Mouse (Mus musculus) forebrain, embryonic 15.5 days (tissue): ENCODE measurements around the gene Wrap53. TPM values are rescaled to one million over a fixed set of nuclear protein-coding genes. Genes with fewer than 3 reads are reported as not detected.

ENCODE experiments used
- ATAC-seq: fragments of 200-750 bp; cut with Nextera tagmentation; replicated peaks from 2 replicates; pipeline ENCODE4 v1.8.0; 2017; ENCODE audit warnings: mild to moderate bottlenecking, moderate TSS enrichment, moderate library complexity
- H3K27ac ChIP-seq: fragments of 300-500 bp; sonication (generic); replicated peaks from 2 replicates; pipeline ENCODE4 v1.5.1; 2015; ENCODE audit warnings: mild to moderate bottlenecking, inconsistent platforms
- H3K27me3 ChIP-seq: fragments of 300-500 bp; sonication (generic); 2 replicates; pipeline ENCODE4 v1.6.1; 2015; ENCODE audit warnings: inconsistent platforms
- H3K36me3 ChIP-seq: fragments of 300-500 bp; sonication (generic); 2 replicates; pipeline ENCODE4 v1.6.1; 2015; ENCODE audit warnings: mild to moderate bottlenecking, inconsistent platforms
- H3K4me1 ChIP-seq: fragments of 300-500 bp; sonication (generic); 2 replicates; pipeline ENCODE4 v1.6.1; 2015; ENCODE audit warnings: inconsistent platforms
- H3K4me2 ChIP-seq: fragments of 300-500 bp; sonication (generic); replicated peaks from 2 replicates; pipeline ENCODE4 v1.6.1; 2015; ENCODE audit warnings: mild to moderate bottlenecking, inconsistent platforms
- H3K4me3 ChIP-seq: fragments of 300-500 bp; sonication (generic); 2 replicates; pipeline ENCODE4 v1.5.1; 2015; ENCODE audit warnings: mild to moderate bottlenecking, inconsistent platforms
- H3K9ac ChIP-seq: fragments of 300-500 bp; sonication (generic); replicated peaks from 2 replicates; pipeline ENCODE4 v1.6.1; 2015; ENCODE audit warnings: mild to moderate bottlenecking, inconsistent platforms
- H3K9me3 ChIP-seq: fragments of 300-500 bp; sonication (generic); 2 replicates; pipeline ENCODE4 v1.6.1; 2016; ENCODE audit warnings: inconsistent platforms
- WGBS: fragments of 180-500 bp; shearing (Covaris S2); methylation state at CpG from one replicate; pipeline ENCODE4 v1.1.7; 2015; ENCODE audit warnings: mixed read lengths; 5-methylcytosine and 5-hydroxymethylcytosine counted together
- polyA plus RNA-seq: library from polyadenylated mRNA; unstranded; fragments of >200 nt; fragmentation: Nextera tagmentation; extraction: Ambion mirVana; gene quantifications from 2 replicates; pipeline ENCODE4 v1.2.1, GENCODE M21; 2015

Wrap53 gene
- polyA plus RNA-seq, 1 experiment from 2014 or later: 26.3 TPM

GRCm38 (mm10) chr11:69559183-69559582 lies 20.9 kb downstream of the Wrap53 start:
- Histone ChIP-seq H3K27me3 (no peaks in the 10 kb centered on the region), H3K4me3 (peak overlapping the region; percentile 79), H3K4me2 (peak overlapping the region; percentile 92), H3K36me3 (0 out of 2 replicates have a peak, but pooled peaks cover 6% of the 10 kb centered on the region), H3K27ac (peak overlapping the region; percentile 82), H3K9me3 (no peaks in the 10 kb centered on the region), H3K4me1 (peaks cover 61% of the 10 kb centered on the region), H3K9ac (peak overlapping the region; percentile 95)
- 25% methylated on average over 5 of the region's 5 CpGs for WGBS
- no peak for ATAC-seq

GRCm38 (mm10) chr11:69558756-69559155 lies 21.3 kb downstream of the Wrap53 start:
- Histone ChIP-seq H3K36me3 (0 out of 2 replicates have a peak, but pooled peaks cover 6% of the 10 kb centered on the region), H3K9me3 (no peaks in the 10 kb centered on the region), H3K27me3 (no peaks in the 10 kb centered on the region), H3K4me3 (peak overlapping the region; percentile 79), H3K27ac (peak overlapping the region; percentile 82), H3K4me2 (peak overlapping the region; percentile 92), H3K4me1 (peaks cover 65% of the 10 kb centered on the region), H3K9ac (peak overlapping the region; percentile 95)
- 54% methylated on average over 6 of the region's 6 CpGs for WGBS
- no peak for ATAC-seq

- Histone ChIP-seq H3K36me3 (0 out of 2 replicates have a peak, but pooled peaks cover 5% of the 10 kb centered on the region), H3K27ac (peak overlapping the region; percentile 82), H3K4me1 (peaks cover 78% of the 10 kb centered on the region), H3K9ac (peak overlapping the region; percentile 47), H3K27me3 (no peaks in the 10 kb centered on the region), H3K4me2 (peak overlapping the region; percentile 92), H3K9me3 (no peaks in the 10 kb centered on the region), H3K4me3 (peak overlapping the region; percentile 79)
- ATAC-seq: no peak
- WGBS: 10% methylated on average over 14 of the region's 14 CpGs
Observed at GRCm38 (mm10) chr11:69557381-69557958, 22.6 kb downstream of the Wrap53 start.

- no peaks in the 10 kb centered on the region for H3K27me3 ChIP-seq
- no peak for ATAC-seq
- H3K36me3 ChIP-seq: no peaks in the 10 kb centered on the region
- H3K27ac ChIP-seq: peak overlapping the region; percentile 6; the same call in 1 of the 2 replicates
- no peak overlapping the region for H3K4me3 ChIP-seq
- H3K9me3 ChIP-seq: no peaks in the 10 kb centered on the region
- H3K4me1 ChIP-seq: peaks cover 69% of the 10 kb centered on the region
- no peak overlapping the region for H3K9ac ChIP-seq
- H3K4me2 ChIP-seq: no peak overlapping the region
- 90% methylated on average over 5 of the region's 5 CpGs for WGBS
Observed at GRCm38 (mm10) chr11:69554539-69555140, 25.4 kb downstream of the Wrap53 start.

- peak overlapping the region; percentile 11 for H3K4me3 ChIP-seq
- 10% methylated on average over 2 of the region's 2 CpGs for WGBS
Observed at GRCm38 (mm10) chr11:69553341-69553721, 26.7 kb downstream of the Wrap53 start.

GRCm38 (mm10) chr11:69552622-69553340 lies 27.3 kb downstream of the Wrap53 start:
- peak; percentile 83 for ATAC-seq
- H3K4me1 ChIP-seq: peaks cover 69% of the 10 kb centered on the region
- WGBS: 7% methylated on average over 14 of the region's 14 CpGs
- H3K9me3 ChIP-seq: no peaks in the 10 kb centered on the region
- no peaks in the 10 kb centered on the region for H3K36me3 ChIP-seq
- H3K4me2 ChIP-seq: peak overlapping the region; percentile 39
- H3K27ac ChIP-seq: peak overlapping the region; percentile 91
- peak overlapping the region; percentile 11 for H3K4me3 ChIP-seq
- peak overlapping the region; percentile 42 for H3K9ac ChIP-seq
- H3K27me3 ChIP-seq: no peaks in the 10 kb centered on the region

More at GRCm38 (mm10) chr11:69553341-69553721, 26.7 kb downstream of the Wrap53 start:
- ATAC-seq: peak; percentile 5; the same call in 1 of the 2 replicates
- Histone ChIP-seq H3K4me1 (peaks cover 69% of the 10 kb centered on the region), H3K4me2 (peak overlapping the region; percentile 39), H3K9ac (peak overlapping the region; percentile 42), H3K27me3 (no peaks in the 10 kb centered on the region), H3K9me3 (no peaks in the 10 kb centered on the region), H3K27ac (peak overlapping the region; percentile 91), H3K36me3 (no peaks in the 10 kb centered on the region)

GRCm38 (mm10) chr11:69551310-69551709 lies 28.7 kb downstream of the Wrap53 start:
- Histone ChIP-seq H3K4me1 (peaks cover 69% of the 10 kb centered on the region), H3K27me3 (no peaks in the 10 kb centered on the region), H3K27ac (0 out of 2 replicates have a peak overlapping the region, but pooled peaks have one; percentile 3), H3K4me3 (no peak overlapping the region), H3K4me2 (no peak overlapping the region), H3K9me3 (no peaks in the 10 kb centered on the region), H3K36me3 (no peaks in the 10 kb centered on the region), H3K9ac (no peak overlapping the region)
- no peak for ATAC-seq
- 64% methylated on average over 4 of the region's 4 CpGs for WGBS

GRCm38 (mm10) chr11:69549060-69549656 lies 30.9 kb downstream of the Wrap53 start, which contains the start of gene Dnah2:
TSS of gene Dnah2 (minus strand) at chr11:69549110.
- H3K27ac ChIP-seq: peak within 1 kb of the TSS; percentile 93
- H3K9me3 ChIP-seq: no peaks in the 10 kb centered on the region
- H3K36me3 ChIP-seq: no peaks in the 10 kb centered on the region
- peaks cover 73% of the 10 kb centered on the region for H3K4me1 ChIP-seq
- 0 out of 2 replicates have a peak within 1 kb of the TSS, but pooled peaks have one; percentile 78 for H3K4me2 ChIP-seq
- 56% methylated on average over 12 of the region's 12 CpGs for WGBS
- ATAC-seq: no peak
- H3K9ac ChIP-seq: no peak within 1 kb of the TSS
- H3K4me3 ChIP-seq: no peak within 1 kb of the TSS
- no peaks in the 10 kb centered on the region for H3K27me3 ChIP-seq

GRCm38 (mm10) chr11:69547071-69547470 lies 33.0 kb downstream of the Wrap53 start:
- peak; percentile 8; the same call in 1 of the 2 replicates for ATAC-seq
- H3K4me1 ChIP-seq: peaks cover 66% of the 10 kb centered on the region
- H3K4me3 ChIP-seq: peak overlapping the region; percentile 46
- no peaks in the 10 kb centered on the region for H3K9me3 ChIP-seq
- WGBS: 2% methylated on average over 15 of the region's 15 CpGs
- no peaks in the 10 kb centered on the region for H3K27me3 ChIP-seq
- H3K9ac ChIP-seq: peak overlapping the region; percentile 74
- H3K27ac ChIP-seq: peak overlapping the region; percentile 93
- H3K36me3 ChIP-seq: no peaks in the 10 kb centered on the region
- H3K4me2 ChIP-seq: peak overlapping the region; percentile 78

GRCm38 (mm10) chr11:69546423-69547053 lies 33.5 kb downstream of the Wrap53 start:
- Histone ChIP-seq H3K9ac (peak overlapping the region; percentile 74), H3K4me2 (peak overlapping the region; percentile 78), H3K4me3 (peak overlapping the region; percentile 46), H3K36me3 (no peaks in the 10 kb centered on the region), H3K27ac (peak overlapping the region; percentile 93), H3K9me3 (no peaks in the 10 kb centered on the region), H3K4me1 (peaks cover 64% of the 10 kb centered on the region), H3K27me3 (no peaks in the 10 kb centered on the region)
- peak; percentile 69 for ATAC-seq
- WGBS: under 1% methylated on average over 44 of the region's 44 CpGs

- ATAC-seq: peak; percentile 30
- Histone ChIP-seq H3K4me2 (peak overlapping the region; percentile 78), H3K36me3 (no peaks in the 10 kb centered on the region), H3K9me3 (no peaks in the 10 kb centered on the region), H3K4me1 (peaks cover 64% of the 10 kb centered on the region), H3K9ac (peak overlapping the region; percentile 74), H3K27ac (peak overlapping the region; percentile 93), H3K27me3 (no peaks in the 10 kb centered on the region), H3K4me3 (peak overlapping the region; percentile 46)
- 4% methylated on average over 7 of the region's 7 CpGs for WGBS
Observed at GRCm38 (mm10) chr11:69545957-69546356, 34.1 kb downstream of the Wrap53 start.
